Mouse (Mus musculus): ENCODE measurements around the gene Slitrk2. TPM values are rescaled to one million over a fixed set of nuclear protein-coding genes. Genes with fewer than 3 reads are reported as not detected.

Slitrk2 gene
- polyA plus RNA-seq (2015; fragmentation: Nextera tagmentation; extraction: Ambion mirVana), result 0.29 and 0.36 TPM in 2 replicates

DNA sequence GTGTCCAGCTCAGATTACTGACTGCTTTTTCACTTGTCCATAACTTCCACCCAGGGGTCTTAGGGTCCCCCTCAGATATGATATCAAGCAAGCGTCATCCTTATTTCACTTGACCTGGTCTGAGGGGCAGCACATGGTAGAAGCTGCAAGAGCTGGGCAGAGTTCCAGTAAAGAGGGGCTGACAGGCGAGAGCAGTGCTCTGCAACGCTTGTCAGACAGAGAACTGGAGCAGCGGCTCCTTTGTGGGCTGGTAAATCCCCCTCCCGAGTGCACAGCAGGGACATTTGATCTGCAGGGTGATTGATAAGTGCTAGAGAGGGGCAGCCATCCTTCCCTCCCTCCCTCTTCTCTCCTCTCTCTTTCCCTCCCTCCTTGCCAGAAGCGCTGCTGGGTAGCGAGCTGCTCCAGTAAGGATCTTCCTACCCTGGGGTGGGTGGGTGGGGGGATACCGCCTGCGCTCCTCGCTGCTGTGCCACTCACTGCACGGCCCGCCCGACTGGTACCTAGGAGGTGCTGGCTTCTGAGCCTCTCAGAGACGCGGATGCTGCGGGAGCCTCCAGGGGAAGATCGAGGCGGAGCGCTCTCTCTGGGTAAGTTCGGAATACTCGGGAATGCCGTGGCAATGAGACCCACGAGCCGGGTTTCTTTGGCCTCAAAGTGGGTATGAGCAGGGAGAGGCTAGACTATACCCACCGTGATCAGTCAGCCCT, at the start of gene Slitrk2:
TSS of gene Slitrk2 (plus strand) at position 408 of the 710 bp plus-strand sequence.
- peak within 1 kb of the TSS; percentile 9; the same call in 1 of the 2 replicates for H3K4me3 ChIP-seq (replicated peaks; ENCODE audit: low read depth, low read length)
- H3K27ac ChIP-seq, result no peak within 1 kb of the TSS
- H3K9me3 ChIP-seq (replicated peaks; ENCODE audit: low read length), result no peaks in the 10 kb centered on the region
- no peak for TF ChIP-seq CTCF (IDR thresholded peaks at IDR 0.05; ENCODE audit: low read depth)
- WGBS, result 23% methylated on average over 25 of the region's 25 CpGs
- peak within 1 kb of the TSS; percentile 48 for H3K4me2 ChIP-seq (ENCODE audit: low read length)
- H3K36me3 ChIP-seq (ENCODE audit: insufficient read depth, low read length), result no peaks in the 10 kb centered on the region
- no peak within 1 kb of the TSS for H3K9ac ChIP-seq (ENCODE audit: low read depth, low read length)
- no peaks in the 10 kb centered on the region for H3K4me1 ChIP-seq (replicated peaks; ENCODE audit: insufficient read depth, low read length)
- no peak for ATAC-seq (replicated peaks; ENCODE audit: low FRiP score, low read depth)
- DNase-seq (ENCODE audit: low spot score), result no peak
- no peaks in the 10 kb centered on the region for H3K27me3 ChIP-seq (ENCODE audit: insufficient read depth, low read length)

DNA sequence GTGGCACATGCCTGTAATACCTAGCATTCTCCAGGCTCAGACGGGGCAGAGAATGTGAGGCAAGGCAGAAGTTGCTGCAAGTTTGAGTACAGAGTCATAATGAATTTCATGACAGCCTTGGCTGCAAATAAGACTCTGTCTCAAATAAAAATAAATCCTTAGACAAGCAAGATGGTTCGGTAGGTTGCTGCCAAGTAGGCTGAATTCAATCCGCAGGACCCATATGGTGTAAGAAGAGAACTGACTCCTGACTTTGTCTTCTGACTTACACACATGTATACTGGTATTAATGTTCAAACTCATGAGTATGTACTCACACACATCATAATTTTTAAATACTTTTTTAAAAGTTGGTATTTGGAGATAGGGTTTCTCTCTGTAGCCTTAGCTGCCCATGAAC, 43.6 kb upstream of the Slitrk2 start:
- Histone ChIP-seq H3K27me3 (ENCODE audit: insufficient read depth, low read length) (no peaks in the 10 kb centered on the region), H3K36me3 (ENCODE audit: insufficient read depth, low read length) (no peaks in the 10 kb centered on the region), H3K4me1 (replicated peaks; ENCODE audit: insufficient read depth, low read length) (no peaks in the 10 kb centered on the region), H3K27ac (no peak overlapping the region), H3K9me3 (replicated peaks; ENCODE audit: low read length) (no peaks in the 10 kb centered on the region), H3K4me3 (replicated peaks; ENCODE audit: low read depth, low read length) (no peak overlapping the region), H3K9ac (ENCODE audit: low read depth, low read length) (no peak overlapping the region), H3K4me2 (ENCODE audit: low read length) (no peak overlapping the region)
- WGBS, result 67% methylated on average over 3 of the region's 3 CpGs
- no peak for DNase-seq (ENCODE audit: low spot score)
- no peak for TF ChIP-seq CTCF (IDR thresholded peaks at IDR 0.05; ENCODE audit: low read depth)
- ATAC-seq (replicated peaks; ENCODE audit: low FRiP score, low read depth), result no peak

DNA sequence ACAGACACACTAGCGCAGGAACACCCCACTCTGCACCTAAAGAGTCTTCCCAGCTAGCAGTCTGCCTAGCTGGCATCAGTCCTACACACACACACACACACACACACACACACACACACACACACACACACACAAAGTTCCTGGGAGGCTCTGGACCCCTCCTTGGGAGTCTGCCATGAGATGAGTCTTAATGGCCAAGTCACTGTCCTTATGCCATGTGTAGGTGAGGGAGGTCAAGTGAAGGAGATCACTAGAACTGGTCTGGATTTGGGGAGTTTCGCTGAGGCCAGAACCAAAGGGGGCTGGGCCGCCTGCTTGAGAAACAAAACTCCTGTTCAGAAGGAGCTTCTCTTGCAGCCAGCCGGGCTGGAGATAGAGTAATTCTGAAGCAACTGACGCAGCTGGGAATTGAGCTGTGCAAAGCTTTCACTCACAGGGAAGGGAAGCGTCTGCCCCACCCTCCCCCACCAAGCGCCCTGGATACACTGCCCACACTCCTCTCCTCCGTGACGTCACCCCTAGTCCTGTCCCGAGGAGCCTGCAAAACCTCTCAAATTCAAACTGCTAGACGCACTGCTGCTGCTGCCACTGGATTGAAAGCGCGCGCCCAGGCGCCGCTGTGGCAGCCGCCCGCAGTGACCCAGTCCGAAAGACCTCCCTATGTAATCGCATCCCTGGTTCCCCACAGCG, 3.5 kb downstream of the Slitrk2 start:
- H3K9me3 ChIP-seq (replicated peaks; ENCODE audit: low read length), result no peaks in the 10 kb centered on the region
- H3K9ac ChIP-seq (ENCODE audit: low read depth, low read length), result no peak overlapping the region
- peak overlapping the region; percentile 31 for H3K4me3 ChIP-seq (replicated peaks; ENCODE audit: low read depth, low read length)
- H3K27ac ChIP-seq, result no peak overlapping the region
- no peaks in the 10 kb centered on the region for H3K36me3 ChIP-seq (ENCODE audit: insufficient read depth, low read length)
- no peaks in the 10 kb centered on the region for H3K4me1 ChIP-seq (replicated peaks; ENCODE audit: insufficient read depth, low read length)
- peak overlapping the region; percentile 63 for H3K4me2 ChIP-seq (ENCODE audit: low read length)
- DNase-seq (ENCODE audit: low spot score) (peak; percentile 40), ATAC-seq (replicated peaks; ENCODE audit: low FRiP score, low read depth) (no peak; the same call in 1 of the 2 replicates)
- WGBS, result 13% methylated on average over 21 of the region's 21 CpGs
- H3K27me3 ChIP-seq (ENCODE audit: insufficient read depth, low read length), result no peaks in the 10 kb centered on the region
- no peak for TF ChIP-seq CTCF (IDR thresholded peaks at IDR 0.05; ENCODE audit: low read depth)

DNA sequence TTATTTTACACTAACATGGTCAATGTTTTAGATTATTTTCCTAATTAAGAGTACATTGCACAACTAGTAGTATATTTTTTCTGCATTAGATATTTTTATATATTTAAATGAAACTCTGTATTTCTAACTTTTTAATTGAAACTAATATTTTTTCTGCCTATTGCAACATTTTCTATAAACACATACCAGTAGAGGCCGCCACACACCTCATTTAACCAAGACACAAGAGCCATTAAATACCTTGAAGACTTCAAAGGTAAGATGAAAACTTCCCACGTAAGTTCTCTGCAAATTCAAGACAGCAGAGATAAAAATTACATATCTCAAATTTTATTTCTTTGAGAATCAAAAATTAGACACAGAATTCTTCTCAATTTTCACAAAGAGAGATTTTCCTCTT, 8.2 kb downstream of the Slitrk2 start:
- WGBS, result 40% methylated on average over 2 of the region's 2 CpGs

DNA sequence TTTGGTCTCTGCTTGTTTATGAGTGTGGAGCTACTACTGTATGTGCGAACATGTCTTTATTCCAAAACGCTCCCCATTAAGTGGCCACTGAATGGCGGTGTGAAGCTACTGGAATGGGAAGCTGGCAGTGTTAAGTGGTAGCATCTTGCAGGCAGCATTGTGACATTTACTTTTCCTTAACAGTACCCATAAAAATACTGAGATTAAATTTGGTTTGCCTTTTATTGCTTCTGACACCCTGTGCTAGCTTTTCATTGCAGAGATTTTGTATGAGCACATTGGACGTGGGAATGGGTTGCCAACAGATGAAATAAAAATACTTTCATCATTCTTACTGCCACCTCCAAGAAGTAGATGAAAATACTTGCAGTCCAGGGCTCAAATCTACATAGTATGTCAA, 27.8 kb downstream of the Slitrk2 start:
- WGBS, result 82% methylated on average over 4 of the region's 4 CpGs
- no peak for ATAC-seq (replicated peaks; ENCODE audit: low FRiP score, low read depth)
- Histone ChIP-seq H3K9ac (ENCODE audit: low read depth, low read length) (no peak overlapping the region), H3K27ac (no peak overlapping the region), H3K36me3 (ENCODE audit: insufficient read depth, low read length) (no peaks in the 10 kb centered on the region), H3K9me3 (replicated peaks; ENCODE audit: low read length) (no peaks in the 10 kb centered on the region), H3K4me2 (ENCODE audit: low read length) (no peak overlapping the region), H3K4me3 (replicated peaks; ENCODE audit: low read depth, low read length) (no peak overlapping the region), H3K27me3 (ENCODE audit: insufficient read depth, low read length) (no peaks in the 10 kb centered on the region), H3K4me1 (replicated peaks; ENCODE audit: insufficient read depth, low read length) (no peaks in the 10 kb centered on the region)
- no peak for DNase-seq (ENCODE audit: low spot score)
- TF ChIP-seq CTCF (IDR thresholded peaks at IDR 0.05; ENCODE audit: low read depth), result no peak

More for the DNA sequence above, 8.2 kb downstream of the Slitrk2 start:
- Histone ChIP-seq H3K4me3 (replicated peaks; ENCODE audit: low read depth, low read length) (no peak overlapping the region), H3K9me3 (replicated peaks; ENCODE audit: low read length) (no peaks in the 10 kb centered on the region), H3K27ac (no peak overlapping the region), H3K9ac (ENCODE audit: low read depth, low read length) (no peak overlapping the region), H3K4me2 (ENCODE audit: low read length) (no peak overlapping the region), H3K36me3 (ENCODE audit: insufficient read depth, low read length) (no peaks in the 10 kb centered on the region), H3K4me1 (replicated peaks; ENCODE audit: insufficient read depth, low read length) (no peaks in the 10 kb centered on the region), H3K27me3 (ENCODE audit: insufficient read depth, low read length) (no peaks in the 10 kb centered on the region)
- ATAC-seq (replicated peaks; ENCODE audit: low FRiP score, low read depth) (no peak), DNase-seq (ENCODE audit: low spot score) (peak; percentile 9)
- TF ChIP-seq CTCF (IDR thresholded peaks at IDR 0.05; ENCODE audit: low read depth), result peak; percentile 47

DNA sequence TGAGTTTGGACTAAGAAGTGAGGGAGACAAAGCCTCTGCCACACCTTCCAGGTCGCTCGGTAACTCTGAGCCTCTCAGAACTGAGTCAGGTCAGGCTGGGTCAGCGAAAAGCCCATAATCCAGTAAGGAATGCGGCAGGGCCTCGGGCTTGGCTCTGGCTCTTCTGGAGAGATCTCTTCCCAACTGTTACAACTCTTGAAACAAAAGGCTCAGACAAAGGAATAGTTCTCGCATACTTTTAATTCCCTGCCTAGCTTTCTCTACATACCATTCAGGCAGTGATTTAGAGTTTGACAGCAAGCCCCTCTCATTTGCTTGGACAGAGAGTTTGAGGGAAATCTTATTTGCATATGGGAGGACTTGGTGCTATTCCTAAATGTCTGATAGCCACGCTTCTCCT, 29.5 kb downstream of the Slitrk2 start:
- H3K9ac ChIP-seq (ENCODE audit: low read depth, low read length), result no peak overlapping the region
- H3K4me1 ChIP-seq (replicated peaks; ENCODE audit: insufficient read depth, low read length), result no peaks in the 10 kb centered on the region
- TF ChIP-seq CTCF (IDR thresholded peaks at IDR 0.05; ENCODE audit: low read depth), result no peak
- H3K27me3 ChIP-seq (ENCODE audit: insufficient read depth, low read length), result no peaks in the 10 kb centered on the region
- no peak overlapping the region for H3K27ac ChIP-seq
- ATAC-seq (replicated peaks; ENCODE audit: low FRiP score, low read depth) (no peak), DNase-seq (ENCODE audit: low spot score) (no peak)
- no peak overlapping the region for H3K4me3 ChIP-seq (replicated peaks; ENCODE audit: low read depth, low read length)
- no peak overlapping the region for H3K4me2 ChIP-seq (ENCODE audit: low read length)
- 39% methylated on average over 7 of the region's 7 CpGs for WGBS
- no peaks in the 10 kb centered on the region for H3K9me3 ChIP-seq (replicated peaks; ENCODE audit: low read length)
- no peaks in the 10 kb centered on the region for H3K36me3 ChIP-seq (ENCODE audit: insufficient read depth, low read length)
